Mouse (Mus musculus): ENCODE data around the gene Ppp4r1. TPM values are rescaled to one million over a fixed set of nuclear protein-coding genes. Genes with fewer than 3 reads are reported as not detected.

Ppp4r1 gene
- total and polyA plus RNA-seq, 3 experiments = 21.8 to 313 (median 34.3) TPM

DNA sequence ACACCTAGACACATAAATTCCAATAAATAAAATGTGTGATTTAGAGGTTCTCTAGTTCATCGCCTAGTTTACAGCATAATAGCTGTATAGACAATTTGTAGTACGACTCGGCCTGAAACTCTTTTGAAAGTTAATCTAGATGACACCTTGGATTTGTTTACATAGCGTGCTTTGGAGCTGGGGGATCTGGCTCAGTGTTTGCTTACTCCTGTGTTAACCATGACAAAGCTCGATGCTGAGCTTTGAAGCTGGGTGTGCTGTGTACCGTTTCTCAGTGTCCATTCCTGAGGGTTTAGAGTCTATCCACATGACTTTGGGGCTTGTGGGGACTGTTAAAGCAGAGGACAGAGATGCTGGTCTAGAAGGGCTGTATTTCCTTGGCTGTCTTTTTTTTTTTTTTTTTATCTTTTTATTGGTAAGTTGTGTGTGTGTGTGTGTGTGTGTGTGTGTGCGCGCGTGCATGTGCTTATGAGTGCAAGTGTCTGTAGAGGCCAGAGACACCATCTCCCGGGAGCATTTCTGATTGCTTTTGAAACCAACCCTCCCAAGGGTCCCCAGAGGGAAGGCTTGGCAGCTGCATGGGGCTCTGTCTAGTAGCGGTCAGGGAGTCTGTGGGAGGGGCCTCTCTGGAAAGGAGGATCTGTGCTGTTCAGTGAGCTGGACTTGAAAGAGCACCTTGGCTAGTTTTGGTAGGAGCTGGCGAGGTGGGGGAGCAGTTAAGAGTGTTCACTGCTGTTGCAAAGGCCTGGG is 6.3 kb downstream of the Ppp4r1 start:
- Histone ChIP-seq H3K4me3 (ENCODE audit: control insufficient read depth in 1 of 2, insufficient read depth in 1 of 2, low read depth in 2 of 2, low read length in 2 of 2) (no peak overlapping the region), H3K4me1 (ENCODE audit: control insufficient read depth in 1 of 2, insufficient read depth in 2 of 2, low read length in 2 of 2) (peaks cover 6 to 10% of the 10 kb centered on the region in 2 experiments; a peak in 3 of 4 replicates), H3K36me3 (ENCODE audit: control insufficient read depth in 1 of 2, insufficient read depth in 2 of 2, low read length in 2 of 2) (peaks cover 2 to 3% of the 10 kb centered on the region in 2 experiments), H3K9me3 (replicated peaks; ENCODE audit: insufficient read depth, low read length) (no peaks in the 10 kb centered on the region), H3K79me2 (ENCODE audit: control insufficient read depth, insufficient read depth, low read length, poor library complexity) (peaks cover 70% of the 10 kb centered on the region), H3K27ac (ENCODE audit: control insufficient read depth, low read depth, low read length) (no peak overlapping the region), H3K9ac (ENCODE audit: control insufficient read depth, low read depth, low read length, poor library complexity, severe bottlenecking) (no peak overlapping the region), H3K27me3 (ENCODE audit: control insufficient read depth in 1 of 2, insufficient read depth in 2 of 2, low read length in 2 of 2) (no peaks in the 10 kb centered on the region)
- DNase-seq (ENCODE audit: low read depth, low spot score) = no peak
- TF ChIP-seq SMC3 (IDR thresholded peaks at IDR 0.05; ENCODE audit: low read depth, low read length) (no peak), ETS1 (IDR thresholded peaks at IDR 0.05; ENCODE audit: low read depth, low read length) (no peak), MEF2A (IDR thresholded peaks at IDR 0.05; ENCODE audit: extremely low read depth, insufficient replicate concordance, low read depth, low read length, poor library complexity, severe bottlenecking) (no peak), CTCF (IDR thresholded peaks at IDR 0.05 in 2 of 3, conservative IDR thresholded peaks at IDR 0.05 in 1 of 3; ENCODE audit: control insufficient read depth in 1 of 3, insufficient read depth in 1 of 3, low read depth in 2 of 3, low read length in 3 of 3, poor library complexity in 1 of 3, severe bottlenecking in 1 of 3) (no peak), ZC3H11A (IDR thresholded peaks at IDR 0.05; ENCODE audit: low read depth, low read length) (no peak), TCF12 (IDR thresholded peaks at IDR 0.05; ENCODE audit: low read depth, low read length) (no peak), JUND (IDR thresholded peaks at IDR 0.05; ENCODE audit: low read depth, low read length) (no peak), CHD2 (IDR thresholded peaks at IDR 0.05; ENCODE audit: low read length) (no peak), POLR2A (IDR thresholded peaks at IDR 0.05; ENCODE audit: control insufficient read depth in 1 of 2, insufficient read depth in 1 of 2, low read depth in 1 of 2, low read length in 2 of 2, poor library complexity in 1 of 2) (no peak)

DNA sequence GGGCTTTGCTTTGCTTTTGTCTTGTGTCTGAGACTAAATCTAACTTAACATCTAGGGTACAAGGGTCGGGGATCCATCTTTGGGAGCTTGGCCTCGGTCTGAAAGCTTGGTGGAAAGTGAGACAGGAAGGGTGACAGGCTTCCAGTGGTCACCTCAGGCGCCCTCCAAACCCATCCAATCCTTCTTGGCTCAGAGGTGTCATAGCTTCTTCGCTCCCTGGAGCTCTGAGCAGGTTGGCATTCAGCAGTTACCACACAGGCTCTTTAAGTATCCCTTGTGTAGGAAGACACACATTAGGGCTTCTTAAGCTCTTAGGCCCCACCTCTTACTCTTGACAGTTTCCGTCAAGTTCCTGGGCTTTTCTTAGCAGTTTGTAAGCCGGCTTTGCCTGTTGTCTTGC is 7.2 kb downstream of the Ppp4r1 start:
- Histone ChIP-seq H3K4me3 (ENCODE audit: control insufficient read depth in 1 of 2, insufficient read depth in 1 of 2, low read depth in 2 of 2, low read length in 2 of 2) (no peak overlapping the region), H3K27me3 (ENCODE audit: control insufficient read depth in 1 of 2, insufficient read depth in 2 of 2, low read length in 2 of 2) (no peaks in the 10 kb centered on the region), H3K4me1 (ENCODE audit: control insufficient read depth in 1 of 2, insufficient read depth in 2 of 2, low read length in 2 of 2) (peaks cover 2 to 8% of the 10 kb centered on the region in 2 experiments; a peak in 3 of 4 replicates), H3K36me3 (ENCODE audit: control insufficient read depth in 1 of 2, insufficient read depth in 2 of 2, low read length in 2 of 2) (peaks cover under 1 to 2% of the 10 kb centered on the region in 2 experiments; a peak in 3 of 4 replicates), H3K79me2 (ENCODE audit: control insufficient read depth, insufficient read depth, low read length, poor library complexity) (peaks cover 69% of the 10 kb centered on the region), H3K9me3 (replicated peaks; ENCODE audit: insufficient read depth, low read length) (no peaks in the 10 kb centered on the region), H3K9ac (ENCODE audit: control insufficient read depth, low read depth, low read length, poor library complexity, severe bottlenecking) (no peak overlapping the region), H3K27ac (ENCODE audit: control insufficient read depth, low read depth, low read length) (no peak overlapping the region)
- DNase-seq (ENCODE audit: low read depth, low spot score) = no peak
- no peak for TF ChIP-seq HCFC1 (IDR thresholded peaks at IDR 0.05; ENCODE audit: low read depth, low read length)
- no peak for TF ChIP-seq E2F4 (IDR thresholded peaks at IDR 0.05; ENCODE audit: borderline replicate concordance, low read depth, low read length)
- no peak for TF ChIP-seq CHD2 (IDR thresholded peaks at IDR 0.05; ENCODE audit: low read length)
- no peak for TF ChIP-seq NRF1 (IDR thresholded peaks at IDR 0.05; ENCODE audit: insufficient read depth, low read depth, low read length, poor library complexity, severe bottlenecking)
- TF ChIP-seq TAL1 (IDR thresholded peaks at IDR 0.05; ENCODE audit: low read length) = no peak
- no peak for TF ChIP-seq KAT2A (conservative IDR thresholded peaks at IDR 0.05; ENCODE audit: low read depth, low read length)
- TF ChIP-seq JUND (IDR thresholded peaks at IDR 0.05; ENCODE audit: low read depth, low read length) = no peak
- TF ChIP-seq ZMIZ1 (IDR thresholded peaks at IDR 0.05; ENCODE audit: low read depth, low read length) = no peak
- no peak for TF ChIP-seq ZKSCAN1 (IDR thresholded peaks at IDR 0.05; ENCODE audit: low read depth, low read length)
- no peak for TF ChIP-seq TCF12 (IDR thresholded peaks at IDR 0.05; ENCODE audit: low read depth, low read length)
- no peak for TF ChIP-seq RAD21 (IDR thresholded peaks at IDR 0.05; ENCODE audit: low read depth, low read length)
- TF ChIP-seq MXI1 (IDR thresholded peaks at IDR 0.05; ENCODE audit: low read depth, low read length) = no peak

All from MEL (cell line).